Mouse (Mus musculus) fat pad, adult 2 months (tissue): ENCODE data around the gene Dlx1.

Experiments used
- DNase-seq: peaks from one replicate; pipeline ENCODE4 v3.0.0-alpha.2; 2011; ENCODE audit warnings: low read depth, low spot score; ENCODE audit errors: extremely low read depth

Gene Dlx1

DNA sequence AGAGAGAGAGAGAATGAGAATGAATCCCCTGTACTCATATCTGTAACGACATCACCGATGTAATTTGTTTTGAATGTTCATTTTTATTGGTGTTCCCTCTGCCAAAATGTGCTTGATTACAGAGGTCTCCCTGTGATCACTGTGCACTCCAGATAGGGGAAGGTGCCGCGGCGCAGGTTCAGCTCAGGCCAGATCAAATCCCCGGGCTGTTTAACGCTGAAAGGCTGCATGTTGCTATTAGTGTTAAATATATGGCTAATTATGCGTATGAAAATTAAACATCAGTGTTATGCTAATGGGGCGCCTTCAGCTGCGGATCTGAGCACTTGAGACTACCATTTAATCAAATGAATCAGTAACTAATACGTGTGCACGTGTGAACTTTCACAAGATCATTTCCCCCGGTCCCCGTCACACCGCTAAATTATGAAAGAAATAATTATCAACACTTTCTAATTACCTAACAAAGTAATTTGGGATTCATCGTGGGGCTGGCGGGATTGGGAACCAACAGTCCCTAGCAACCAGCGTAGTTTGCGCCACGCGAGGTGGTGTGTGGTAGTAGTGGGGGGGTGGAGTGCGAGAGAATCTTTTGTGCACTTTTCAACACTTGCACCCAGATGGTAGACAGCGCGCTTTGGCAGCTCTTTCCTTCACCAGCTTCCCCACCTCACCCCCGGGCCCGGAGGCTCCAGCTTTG, at the start of gene Dlx1:
Dlx1 (plus strand) TSS at position 100 of the 700 bp plus-strand sequence.
- DNase-seq = no peak

DNA sequence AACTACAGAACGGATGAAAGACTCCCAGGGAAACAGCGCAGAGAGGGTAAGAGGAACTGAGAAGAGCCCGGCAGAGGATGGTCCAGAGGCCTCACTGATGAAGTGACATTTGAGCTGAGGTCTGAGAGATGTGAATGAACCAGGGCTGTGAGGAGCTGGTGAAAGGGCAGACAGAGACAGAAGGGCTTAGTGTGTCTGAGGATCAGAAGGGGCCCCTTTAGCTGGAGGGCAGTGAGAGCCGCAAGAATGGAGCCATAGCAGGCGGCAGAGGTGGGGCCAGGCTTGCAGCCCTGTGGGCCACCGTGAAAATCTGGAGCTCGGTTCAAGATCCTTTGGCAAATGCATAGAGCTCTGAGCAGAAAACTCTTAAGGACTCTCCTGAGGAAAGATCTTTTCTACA, 48.0 kb upstream of the Dlx1 start:
- DNase-seq = no peak

DNA sequence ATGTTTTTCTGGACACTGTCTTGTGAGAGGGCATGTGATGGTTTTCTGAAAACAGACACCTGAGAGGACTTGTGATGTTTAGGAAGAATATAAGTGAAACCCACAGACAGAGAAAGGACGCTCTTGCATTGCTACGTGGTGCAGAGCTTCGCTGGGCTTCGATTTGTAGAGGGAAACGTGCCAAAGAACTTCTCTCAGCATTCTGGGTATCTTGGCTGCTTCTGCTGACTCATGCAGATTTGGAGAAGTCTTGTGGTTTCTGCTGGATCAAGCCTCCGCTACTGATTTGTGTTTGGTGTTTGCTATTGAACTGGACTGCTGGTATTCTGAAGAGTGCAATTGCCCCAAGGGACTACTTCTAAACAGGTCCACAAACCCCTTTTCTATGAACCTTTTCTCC, 46.1 kb upstream of the Dlx1 start:
- DNase-seq = no peak

DNA sequence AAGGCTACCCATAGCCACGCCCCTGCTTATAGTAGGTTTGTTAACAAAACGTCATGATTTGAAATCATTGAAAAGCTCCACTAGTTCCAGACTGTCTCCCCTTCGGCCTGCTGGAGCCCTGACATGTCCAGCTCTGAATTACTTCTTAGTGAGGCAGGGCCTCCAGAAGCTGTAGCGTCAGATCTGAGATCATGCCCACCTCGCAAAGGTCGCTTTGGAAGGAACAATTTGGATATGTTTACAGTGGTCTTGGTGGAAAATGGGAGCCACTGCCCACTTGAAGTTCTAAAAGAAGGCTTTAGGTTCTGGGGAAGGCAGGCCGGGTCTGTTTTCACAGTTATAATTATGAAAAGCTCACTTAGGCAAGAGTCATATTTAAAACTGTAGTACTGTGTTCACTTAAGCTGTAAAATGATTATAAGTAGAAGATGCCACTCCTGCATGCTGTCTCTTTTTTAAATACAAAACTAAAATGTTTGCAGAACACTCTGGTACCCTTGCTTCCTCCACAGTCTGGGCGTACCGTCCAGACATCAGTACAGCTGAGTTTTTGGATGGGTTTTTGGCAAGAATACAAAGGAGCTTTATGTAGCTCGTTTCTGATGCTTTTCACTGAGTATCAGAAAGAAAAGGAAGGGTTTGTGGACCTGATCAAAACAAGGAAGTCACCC, 44.7 kb upstream of the Dlx1 start:
- no peak for DNase-seq

DNA sequence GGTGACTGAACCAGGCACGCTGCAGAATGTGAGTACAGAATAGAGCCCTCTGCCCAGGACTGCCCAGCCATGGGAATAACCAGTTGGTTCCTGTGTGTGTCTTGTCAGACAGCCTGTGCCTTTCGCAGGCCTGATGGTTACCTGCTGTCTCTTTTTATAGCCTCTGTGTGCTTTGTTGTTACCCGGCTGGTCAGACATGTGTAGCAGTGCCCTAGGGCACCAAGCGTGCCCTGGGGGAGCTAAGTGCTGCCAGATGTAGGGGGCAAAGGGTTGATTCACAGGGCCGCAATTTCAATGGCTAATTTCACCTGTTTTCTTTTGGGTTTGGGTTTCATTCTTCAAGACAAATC, 44.2 kb upstream of the Dlx1 start:
- no peak for DNase-seq

DNA sequence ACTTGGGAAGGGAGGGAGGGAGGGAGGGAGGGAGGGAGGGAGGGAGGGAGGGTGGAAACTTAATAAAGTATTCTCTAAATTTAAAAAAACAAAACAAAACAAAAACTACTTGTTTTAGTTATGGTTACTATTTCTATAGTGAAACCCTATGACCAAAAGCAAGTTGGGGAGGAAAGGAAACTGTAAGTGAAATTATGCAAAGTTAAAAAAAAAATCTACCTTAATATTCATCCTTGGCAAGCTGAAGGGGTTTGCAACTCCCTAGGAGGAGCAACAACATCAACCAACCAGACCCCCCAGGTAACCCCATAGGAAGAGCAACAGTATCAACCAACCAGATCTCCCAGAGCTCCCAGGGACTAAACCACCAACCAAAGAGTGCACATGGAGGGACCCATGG, 36.6 kb upstream of the Dlx1 start:
- no peak for DNase-seq

DNA sequence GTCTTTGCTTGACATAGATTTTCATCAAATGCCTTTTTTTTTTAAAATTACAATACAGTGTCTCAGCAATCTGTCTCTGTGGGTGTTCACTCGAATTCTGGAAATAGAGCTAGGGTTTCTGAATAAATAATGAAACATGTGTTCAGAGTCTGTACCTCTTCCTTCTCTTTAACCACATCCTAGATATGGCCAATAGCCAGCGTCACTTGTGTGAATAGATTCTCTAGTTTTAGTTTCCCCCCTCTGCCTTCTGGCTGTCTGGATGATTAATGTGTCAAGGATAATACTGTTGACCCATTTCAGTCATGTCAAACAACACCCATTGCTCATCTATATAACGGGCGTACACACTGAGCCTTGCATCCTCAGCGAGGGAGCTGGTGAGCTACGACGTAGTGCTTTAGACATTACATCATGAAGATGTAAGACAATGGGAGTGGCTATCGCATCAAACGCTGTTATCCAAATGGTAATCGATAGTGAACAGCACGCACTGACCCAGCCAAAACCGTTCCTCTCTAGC, 34.7 kb upstream of the Dlx1 start:
- no peak for DNase-seq

DNA sequence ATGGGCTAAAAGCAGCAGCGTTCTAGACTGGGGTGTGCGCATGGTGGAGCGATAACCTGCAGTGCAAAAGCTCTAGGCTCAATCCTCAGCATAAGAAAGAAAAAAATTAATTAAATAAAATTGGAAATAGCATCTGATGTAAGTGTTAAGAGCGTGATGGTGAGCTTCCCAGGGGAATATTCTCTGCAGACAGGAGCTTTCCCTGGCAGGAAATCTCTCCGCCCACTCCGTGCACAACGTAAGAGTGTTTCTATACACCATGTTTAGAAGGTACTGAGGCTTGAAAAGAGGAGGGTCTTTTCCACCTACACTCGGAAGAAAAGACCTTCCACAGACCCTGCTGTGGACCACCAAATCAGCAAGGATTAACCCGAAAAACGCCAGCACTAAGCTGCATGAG, 33.4 kb upstream of the Dlx1 start:
- no peak for DNase-seq

DNA sequence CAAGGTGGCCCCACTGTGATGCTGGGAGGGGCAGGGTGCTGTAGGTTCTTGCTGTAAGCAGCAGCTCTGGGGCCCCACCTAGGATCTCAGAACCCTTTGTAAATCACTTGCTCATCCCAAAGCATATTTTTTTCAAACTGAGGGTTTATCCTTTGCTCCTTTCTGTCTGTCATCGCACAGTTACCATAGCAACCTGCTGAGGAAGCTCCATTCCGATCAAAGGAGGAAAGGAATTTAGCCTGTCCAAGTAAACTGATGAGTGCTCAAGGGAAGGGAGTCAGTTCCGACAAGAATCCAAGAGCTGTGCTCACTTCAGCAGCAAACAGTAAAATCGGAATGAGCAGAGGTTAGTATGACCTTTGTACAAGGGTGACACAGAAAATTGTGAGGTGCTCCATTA, 32.9 kb upstream of the Dlx1 start:
- no peak for DNase-seq

DNA sequence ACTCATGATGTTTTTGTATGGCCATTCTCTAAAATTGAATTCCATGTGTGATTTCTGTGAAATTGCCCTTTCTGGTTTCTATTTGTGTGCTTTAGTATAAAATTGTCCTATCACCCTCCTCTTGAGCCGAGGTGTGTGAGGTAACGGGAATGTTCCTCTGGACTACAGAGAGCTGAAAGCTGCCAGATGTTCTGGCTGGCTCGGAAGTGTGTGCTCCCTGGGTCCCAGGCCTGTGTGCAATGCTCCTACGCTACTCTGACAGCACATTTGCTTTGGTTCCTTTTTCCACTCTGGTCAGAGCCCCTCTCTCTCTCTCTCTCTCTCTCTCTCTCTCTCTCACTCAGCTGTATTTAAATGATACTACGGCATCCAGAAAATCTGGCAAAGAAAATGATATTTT, 30.7 kb upstream of the Dlx1 start:
- no peak for DNase-seq

DNA sequence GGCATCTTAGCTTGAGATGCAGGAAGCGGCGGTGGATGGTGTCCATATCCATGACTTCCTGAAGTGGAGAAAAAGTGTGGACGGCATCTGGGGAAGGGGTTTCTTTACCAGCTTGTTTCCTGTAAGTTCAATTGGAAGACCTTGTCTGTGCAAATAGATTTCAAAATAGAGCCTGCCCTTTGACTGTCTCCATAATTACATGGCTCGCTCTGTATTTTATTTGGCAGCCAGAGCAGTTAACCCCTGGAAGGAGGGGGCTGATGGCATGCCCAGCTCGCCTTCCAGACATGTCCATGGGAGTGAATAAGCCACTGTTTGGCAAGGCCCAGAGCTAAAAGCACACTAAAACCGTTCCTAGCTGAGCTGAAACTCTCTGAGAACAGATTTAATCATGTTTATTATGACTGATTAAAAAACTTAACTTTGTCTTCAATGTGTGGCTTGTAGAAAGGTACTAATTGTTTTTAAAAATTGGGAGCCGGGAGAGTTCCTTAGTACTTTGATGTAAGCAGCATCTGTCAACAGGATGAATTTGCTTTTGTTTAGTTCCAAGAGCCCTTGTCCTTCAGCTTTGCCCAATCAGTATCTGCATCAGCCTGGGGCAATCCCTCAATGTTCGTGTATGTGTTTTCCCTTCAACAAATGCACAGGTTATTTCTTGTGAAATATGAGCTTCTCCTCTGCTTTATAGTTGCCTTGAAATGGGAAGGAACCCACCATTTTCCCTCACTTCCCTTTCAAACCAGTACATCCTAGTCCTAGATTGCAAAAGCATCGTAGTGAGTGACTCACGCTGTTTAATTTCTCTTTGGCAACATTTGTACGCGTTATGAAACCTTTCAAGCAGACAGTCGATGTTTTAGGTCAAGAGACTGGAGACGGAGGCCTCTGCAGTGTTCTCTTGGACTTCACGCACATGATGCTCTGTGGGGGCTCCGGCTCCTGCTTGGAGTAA, 28.4 kb upstream of the Dlx1 start:
- DNase-seq = peak; percentile 71

DNA sequence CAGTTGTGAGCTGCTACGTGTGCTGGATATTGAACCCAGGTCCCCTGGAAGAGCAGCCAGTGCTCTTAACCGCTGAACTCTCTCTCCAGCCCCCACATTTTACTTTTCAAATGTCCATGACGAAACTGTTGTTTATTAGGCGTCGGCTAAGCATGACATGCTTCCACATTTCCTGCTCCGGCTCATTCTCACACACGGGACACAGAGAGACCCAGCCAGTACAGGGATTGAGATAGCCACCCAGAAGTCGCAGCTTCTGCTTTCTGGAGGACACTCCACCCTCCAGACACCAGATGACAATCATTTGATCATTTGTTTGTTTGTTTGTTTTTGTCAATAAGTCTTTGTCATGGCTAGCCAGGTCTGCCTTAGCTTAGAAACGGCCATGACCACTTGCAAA, 23.1 kb upstream of the Dlx1 start:
- no peak for DNase-seq

DNA sequence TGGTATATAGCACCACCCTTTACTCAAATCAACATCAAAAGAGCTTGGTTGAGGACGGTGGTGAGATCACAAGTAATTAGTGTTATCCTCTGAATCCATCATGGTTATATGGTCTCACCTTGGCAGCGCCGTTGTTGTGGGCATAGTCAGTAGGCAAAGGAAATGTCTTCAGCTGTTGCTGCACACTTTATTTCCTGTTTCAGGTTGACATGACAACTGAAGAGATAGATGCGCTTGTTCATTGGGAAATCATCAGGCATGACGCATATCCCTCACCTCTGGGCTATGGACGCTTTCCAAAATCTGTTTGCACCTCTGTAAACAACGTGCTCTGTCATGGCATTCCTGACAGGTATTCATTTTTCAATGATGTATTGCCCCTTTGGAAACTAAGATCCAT, 16.7 kb upstream of the Dlx1 start:
- DNase-seq = no peak

DNA sequence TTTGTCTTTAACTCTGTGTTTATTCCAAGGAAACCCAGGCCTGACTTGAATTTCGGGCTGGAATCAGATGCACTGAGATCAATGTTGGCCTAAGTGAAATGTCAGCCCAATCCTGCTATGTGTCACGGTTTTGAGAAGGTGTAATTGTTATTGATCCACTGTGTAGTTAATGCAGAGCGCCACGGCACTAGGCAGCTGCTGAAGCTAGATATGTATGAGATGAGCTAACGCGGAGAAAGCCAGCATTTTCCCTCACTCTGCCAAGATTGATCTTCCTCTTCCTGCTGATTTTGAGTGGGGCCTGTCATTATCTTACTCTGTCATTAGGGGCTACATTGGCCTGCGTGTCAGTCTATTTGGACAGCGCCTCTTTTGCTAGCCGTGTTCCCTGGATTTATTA, 15.6 kb upstream of the Dlx1 start:
- no peak for DNase-seq

DNA sequence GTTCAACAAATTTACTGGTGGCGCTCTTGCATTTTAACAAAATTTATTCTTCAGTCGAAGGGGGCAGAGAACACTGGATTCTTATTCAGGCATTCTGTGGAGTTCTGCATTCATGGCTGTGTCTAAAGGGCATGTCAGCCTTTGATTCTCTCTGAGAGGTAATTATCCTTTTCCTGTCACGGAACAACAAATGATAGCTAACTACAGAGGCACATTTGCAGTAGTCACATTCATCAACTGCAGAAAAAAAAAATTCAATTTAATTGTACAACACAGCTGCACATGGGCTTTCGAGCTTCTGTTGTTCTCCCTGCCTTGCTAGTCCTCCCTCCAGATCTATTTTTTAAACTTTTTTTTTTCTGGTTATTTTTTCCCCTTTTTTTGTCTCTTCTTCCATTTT, 10.9 kb upstream of the Dlx1 start:
- DNase-seq = no peak

DNA sequence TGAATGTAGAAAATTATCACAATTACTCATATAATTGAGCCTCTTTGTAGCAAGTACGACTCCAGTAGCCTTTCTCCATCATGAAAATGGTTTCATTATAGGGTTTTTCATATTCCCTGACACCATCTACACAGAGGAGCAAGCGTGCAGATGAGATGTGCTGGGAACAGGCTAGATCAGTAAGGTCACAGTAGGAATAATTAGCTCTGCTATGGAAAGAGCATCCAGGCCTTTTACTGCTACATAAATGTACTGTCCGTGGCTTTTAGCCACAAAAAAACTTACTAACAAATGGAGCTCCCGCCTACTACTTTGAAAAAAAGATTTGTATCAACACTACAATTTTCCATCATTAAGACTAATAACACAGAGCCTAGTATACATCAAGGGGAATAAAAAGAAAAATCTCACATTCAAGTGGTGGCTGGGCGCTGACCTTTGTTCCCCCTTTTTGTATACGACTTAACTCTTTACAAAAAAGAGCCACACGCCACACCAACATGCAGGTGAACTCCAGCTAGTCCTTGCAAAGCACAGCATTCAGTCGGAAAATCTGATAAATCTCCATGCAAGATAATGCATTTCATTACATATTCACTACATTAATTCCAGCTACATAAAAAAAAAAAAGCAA, 10.3 kb upstream of the Dlx1 start:
- DNase-seq = no peak

DNA sequence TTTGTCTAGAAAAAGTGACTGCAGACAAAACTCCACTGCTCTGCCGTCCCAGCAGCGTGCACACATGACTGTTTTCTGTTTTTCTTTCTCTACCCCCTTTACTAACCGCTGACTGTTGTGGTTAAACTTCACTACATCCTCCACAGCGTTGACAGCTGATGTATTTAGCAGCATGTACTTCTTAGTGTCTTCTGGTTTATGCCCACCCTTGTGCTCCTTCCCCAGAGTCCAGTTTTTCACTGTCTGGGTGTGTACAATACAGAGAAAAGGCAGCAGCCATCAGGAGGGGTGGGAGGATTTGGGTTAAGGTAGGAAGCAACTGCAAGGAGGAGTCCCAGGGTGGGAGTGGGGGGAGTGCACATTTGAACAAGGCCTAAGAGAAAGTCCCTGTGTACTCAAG, 5.0 kb upstream of the Dlx1 start:
- no peak for DNase-seq

DNA sequence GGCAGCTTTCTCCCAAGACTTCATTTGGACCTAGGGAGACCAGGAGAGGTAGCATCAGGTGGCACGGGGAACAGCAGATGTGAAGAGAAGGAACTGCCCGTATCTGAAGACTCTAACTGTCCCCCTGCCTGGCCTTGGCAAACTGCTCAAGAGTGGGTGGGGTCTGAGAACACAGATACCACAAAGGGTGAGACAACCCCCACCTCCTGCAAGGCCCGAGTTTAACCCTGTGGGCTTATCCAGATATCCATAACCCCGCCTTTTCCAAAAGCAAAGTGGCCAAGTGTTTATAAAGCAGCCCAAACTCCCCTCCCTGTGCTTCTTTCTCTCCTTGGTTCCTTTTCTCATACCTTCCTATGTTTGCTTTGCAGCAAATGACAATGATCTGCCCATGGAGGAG, 4.5 kb upstream of the Dlx1 start:
- no peak for DNase-seq

DNA sequence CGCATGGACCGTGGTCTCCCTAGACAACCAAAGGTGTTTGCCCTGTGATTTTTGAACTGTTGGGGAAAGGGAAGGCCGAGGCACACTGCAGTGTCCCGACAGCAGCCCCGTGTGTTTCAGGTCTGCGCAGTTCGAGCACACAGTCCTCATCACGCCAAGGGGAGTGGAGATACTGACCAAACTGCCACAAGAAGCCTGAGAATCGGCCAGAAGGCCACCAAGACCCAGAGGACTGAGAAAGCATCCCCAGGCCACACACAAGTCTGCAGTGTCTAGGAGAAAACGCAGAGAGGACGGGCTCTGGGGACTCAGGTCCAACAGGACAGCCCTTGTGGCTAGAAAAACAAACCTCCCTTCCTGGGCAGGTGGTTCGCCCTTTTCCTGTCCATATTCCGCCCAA, 3.1 kb upstream of the Dlx1 start:
- no peak for DNase-seq

DNA sequence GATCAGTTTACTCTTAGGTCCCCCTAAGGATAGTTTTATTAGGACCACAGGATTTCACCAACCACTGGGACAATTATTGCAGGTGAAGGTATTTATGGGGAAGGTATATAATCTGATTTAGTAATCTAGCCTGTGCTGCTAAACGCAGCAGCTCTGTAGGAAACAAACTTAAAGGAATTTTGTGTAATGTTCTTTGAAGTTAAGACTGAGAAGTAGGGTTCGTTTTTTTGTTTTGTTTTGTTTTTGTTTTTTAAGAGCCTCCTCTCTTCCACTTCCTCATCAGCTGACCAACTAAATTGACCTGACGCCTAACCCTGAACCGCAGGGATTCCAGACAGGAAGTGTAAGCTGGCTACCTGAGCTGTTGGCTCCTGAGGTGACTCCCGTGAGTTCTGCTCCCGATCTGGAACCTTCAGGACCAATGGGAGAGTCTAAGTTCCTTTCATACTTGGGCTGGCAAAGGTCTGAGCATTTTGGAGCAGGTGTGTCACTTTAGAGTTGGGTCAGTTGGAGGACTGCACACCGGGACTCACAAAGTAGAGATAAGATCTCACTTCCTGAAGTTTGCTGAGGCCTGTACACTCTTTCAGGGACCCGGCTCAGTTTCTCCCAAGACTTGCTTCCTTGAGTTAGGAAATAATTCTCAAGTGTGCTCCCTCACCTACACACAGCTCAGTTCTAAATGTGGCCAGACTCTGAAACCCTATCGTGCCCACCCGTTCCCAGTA, 1.2 kb upstream of the Dlx1 start:
- no peak for DNase-seq
